Comparison of ENCODE assay signal across 18 mouse cellular contexts in genomic region chr7:92980741-92981140, GRCm38 (mm10).
DNase-seq lines count a peak whose midpoint lies in the region; ATAC-seq lines count a peak whose summit lies in the region.
"Had no signal": no experiment of that assay in that cellular context is flagged by ENCODE, and none has a peak within 500 bp of the region (broad histone marks: within the 10 kb centered on the region; RNA-seq: fewer than 3 reads in every experiment).

No protein-coding gene starts in this region.

- H3K9ac ChIP-seq in heart, embryonic 14.5 days (ENCODE audit: low read length) = no peak overlapping the region
- H3K9ac ChIP-seq in midbrain, embryonic 15.5 days = no peak overlapping the region
- no peak overlapping the region for H3K9ac ChIP-seq in liver, embryonic 16.5 days (ENCODE audit: low read depth, low read length)
- no peak overlapping the region for H3K9ac ChIP-seq in hindbrain, embryonic 13.5 days
- H3K9ac ChIP-seq: embryonic facial prominence, embryonic 13.5 days had no signal

- 0 out of 4 replicates have a peak overlapping the region, but pooled peaks of 1 of the 2 experiments have one; percentile 14 for H3K27ac ChIP-seq in heart, embryonic 14.5 days (replicated peaks in 1 of 2; ENCODE audit: control insufficient read depth in 1 of 2, insufficient read depth in 1 of 2, low read depth in 2 of 2, low read length in 2 of 2)
- peak overlapping the region; percentile 52 for H3K27ac ChIP-seq in midbrain, embryonic 10.5 days (replicated peaks)
- no peak overlapping the region for H3K27ac ChIP-seq in midbrain, embryonic 15.5 days
- H3K27ac ChIP-seq in liver, embryonic 16.5 days (ENCODE audit: low read length) = no peak overlapping the region
- no peak overlapping the region for H3K27ac ChIP-seq in hindbrain, embryonic 13.5 days
- H3K27ac ChIP-seq: embryonic facial prominence, embryonic 13.5 days had no signal

- H3K4me2 ChIP-seq in heart, embryonic 14.5 days (ENCODE audit: low read length) = no peak overlapping the region
- H3K4me2 ChIP-seq in midbrain, embryonic 15.5 days = no peak overlapping the region
- H3K4me2 ChIP-seq in liver, embryonic 16.5 days (ENCODE audit: low read depth, low read length) = no peak overlapping the region
- H3K4me2 ChIP-seq in hindbrain, embryonic 13.5 days = no peak overlapping the region
- H3K4me2 ChIP-seq: embryonic facial prominence, embryonic 13.5 days had no signal

- no peaks in the 10 kb centered on the region for H3K36me3 ChIP-seq in heart, embryonic 14.5 days (ENCODE audit: control insufficient read depth, insufficient read depth, low read length)
- H3K36me3 ChIP-seq in midbrain, embryonic 10.5 days = no peaks in the 10 kb centered on the region
- H3K36me3 ChIP-seq in midbrain, embryonic 15.5 days (replicated peaks) = no peaks in the 10 kb centered on the region
- no peaks in the 10 kb centered on the region for H3K36me3 ChIP-seq in liver, embryonic 16.5 days (ENCODE audit: control insufficient read depth, insufficient read depth)
- no peaks in the 10 kb centered on the region for H3K36me3 ChIP-seq in hindbrain, embryonic 13.5 days
- H3K36me3 ChIP-seq: embryonic facial prominence, embryonic 13.5 days had no signal

- no peaks in the 10 kb centered on the region; a peak in 1 of 4 replicates for H3K4me1 ChIP-seq in heart, embryonic 14.5 days (ENCODE audit: control insufficient read depth in 2 of 2, insufficient read depth in 2 of 2, low read length in 2 of 2)
- H3K4me1 ChIP-seq in midbrain, embryonic 10.5 days = peaks cover 37% of the 10 kb centered on the region
- peaks cover 16% of the 10 kb centered on the region for H3K4me1 ChIP-seq in midbrain, embryonic 15.5 days
- no peaks in the 10 kb centered on the region for H3K4me1 ChIP-seq in liver, embryonic 16.5 days (ENCODE audit: control insufficient read depth, low read depth, low read length)
- H3K4me1 ChIP-seq in hindbrain, embryonic 13.5 days (replicated peaks) = peaks cover 12% of the 10 kb centered on the region

- no peaks in the 10 kb centered on the region for H3K27me3 ChIP-seq in heart, embryonic 14.5 days (ENCODE audit: control insufficient read depth, insufficient read depth, low read length)
- peaks cover 49% of the 10 kb centered on the region for H3K27me3 ChIP-seq in midbrain, embryonic 10.5 days (ENCODE audit: low read depth, poor library complexity, severe bottlenecking)
- H3K27me3 ChIP-seq in midbrain, embryonic 15.5 days (replicated peaks) = peaks cover 12% of the 10 kb centered on the region
- H3K27me3 ChIP-seq in liver, embryonic 16.5 days (ENCODE audit: control insufficient read depth, insufficient read depth, low read depth, low read length) = no peaks in the 10 kb centered on the region
- no peaks in the 10 kb centered on the region for H3K27me3 ChIP-seq in hindbrain, embryonic 13.5 days
- H3K27me3 ChIP-seq: embryonic facial prominence, embryonic 13.5 days had no signal

- peak; percentile 50; the same call in 1 of the 2 replicates for ATAC-seq in heart, embryonic 14.5 days (ENCODE audit: insufficient number of reproducible peaks, insufficient read depth, low FRiP score, low read depth)
- ATAC-seq in midbrain, embryonic 15.5 days (replicated peaks) = no peak
- ATAC-seq in liver, embryonic 16.5 days (ENCODE audit: low read depth) = peak; percentile 48; the same call in 1 of the 2 replicates
- no peak for ATAC-seq in hindbrain, embryonic 13.5 days (ENCODE audit: low FRiP score)
- ATAC-seq: activated CD4-positive, CD25-positive, alpha-beta regulatory T cell, adult 4 months had no signal

- H3K9me3 ChIP-seq in heart, embryonic 14.5 days (ENCODE audit: control insufficient read depth, low read length) = no peaks in the 10 kb centered on the region
- no peaks in the 10 kb centered on the region for H3K9me3 ChIP-seq in midbrain, embryonic 10.5 days (replicated peaks)
- H3K9me3 ChIP-seq in midbrain, embryonic 15.5 days = no peaks in the 10 kb centered on the region
- no peaks in the 10 kb centered on the region for H3K9me3 ChIP-seq in liver, embryonic 16.5 days (replicated peaks; ENCODE audit: control insufficient read depth, low read length)
- H3K9me3 ChIP-seq in hindbrain, embryonic 13.5 days = no peaks in the 10 kb centered on the region
- H3K9me3 ChIP-seq: embryonic facial prominence, embryonic 13.5 days had no signal

- WGBS in heart, embryonic 14.5 days = 19% methylated on average over 2 of the region's 2 CpGs
- 52% methylated on average over 2 of the region's 2 CpGs for WGBS in midbrain, embryonic 10.5 days
- WGBS in midbrain, embryonic 15.5 days = 63% methylated on average over 2 of the region's 2 CpGs
- WGBS in liver, embryonic 16.5 days (ENCODE audit: insufficient replicate concordance) = 5% methylated on average over 2 of the region's 2 CpGs
- WGBS in hindbrain, embryonic 13.5 days = 57% methylated on average over 2 of the region's 2 CpGs

- DNase-seq in heart, postnatal 36 days = no peak
- no peak for DNase-seq in midbrain, embryonic 10.5 days (ENCODE audit: low spot score)
- DNase-seq in gastrocnemius, postnatal 10 days = no peak
- no peak for DNase-seq in left cerebral cortex, adult 8-10 months (ENCODE audit: low spot score in 2 of 2)
- DNase-seq: adrenal gland, postnatal 36 days; cerebellum, adult 11 months; cerebellum, postnatal 36 days; kidney, adult 18-20 months; kidney, postnatal 36 days; lung, postnatal 36 days; midbrain, embryonic 14.5 days; right cerebral cortex, postnatal 14 days had no signal

- intact Hi-C loops in heart, postnatal 36 days (cut with DNase I) = no loop called here

- no peak overlapping the region for H3K4me3 ChIP-seq in heart, embryonic 14.5 days (ENCODE audit: control insufficient read depth in 1 of 2, insufficient read depth in 1 of 2, low read depth in 1 of 2, low read length in 2 of 2)
- no peak overlapping the region for H3K4me3 ChIP-seq in midbrain, embryonic 10.5 days
- H3K4me3 ChIP-seq in midbrain, embryonic 15.5 days = no peak overlapping the region
- H3K4me3 ChIP-seq in liver, embryonic 16.5 days (ENCODE audit: low read depth, low read length) = no peak overlapping the region
- H3K4me3 ChIP-seq in hindbrain, embryonic 13.5 days = no peak overlapping the region
- H3K4me3 ChIP-seq: embryonic facial prominence, embryonic 13.5 days had no signal

Comparison
In these comparisons a context has a peak if more than half of its experiments do, and no peak if none do; other contexts are left out.
1. ATAC-seq: peak in heart, embryonic 14.5 days (single experiment) and liver, embryonic 16.5 days (single experiment); none in midbrain, embryonic 15.5 days (single experiment) and hindbrain, embryonic 13.5 days (single experiment).